Mouse (Mus musculus): ENCODE results near the gene Tuft1.

The Tuft1 gene

GRCm38 (mm10) chr3:94591066-94591465 lies 67.6 kb downstream of the Tuft1 start:
- DNase-seq, result no peak

DNA sequence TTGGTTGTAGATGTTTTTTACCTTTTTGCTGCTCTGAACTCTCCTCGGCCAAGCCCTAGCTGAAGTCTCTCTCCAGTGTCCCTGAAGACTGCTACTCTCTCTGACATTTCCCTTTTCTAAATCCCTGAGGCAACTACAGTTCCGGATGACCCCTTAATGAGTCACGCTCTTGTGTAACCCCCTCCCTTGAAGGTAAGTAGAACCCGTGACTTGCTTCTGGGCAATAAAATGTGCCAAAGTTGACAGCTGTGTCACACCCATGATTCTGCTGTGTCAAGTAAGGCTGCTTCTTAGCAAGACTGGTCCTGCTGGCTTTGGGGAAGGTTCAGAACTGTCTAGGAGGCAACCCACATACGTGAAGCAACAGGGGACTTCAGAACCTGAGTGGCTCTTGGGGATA lies 70.7 kb downstream of the Tuft1 start:
- no peak for DNase-seq

- DNase-seq, result no peak
Observed at GRCm38 (mm10) chr3:94582944-94583343, 75.7 kb downstream of the Tuft1 start.

DNA sequence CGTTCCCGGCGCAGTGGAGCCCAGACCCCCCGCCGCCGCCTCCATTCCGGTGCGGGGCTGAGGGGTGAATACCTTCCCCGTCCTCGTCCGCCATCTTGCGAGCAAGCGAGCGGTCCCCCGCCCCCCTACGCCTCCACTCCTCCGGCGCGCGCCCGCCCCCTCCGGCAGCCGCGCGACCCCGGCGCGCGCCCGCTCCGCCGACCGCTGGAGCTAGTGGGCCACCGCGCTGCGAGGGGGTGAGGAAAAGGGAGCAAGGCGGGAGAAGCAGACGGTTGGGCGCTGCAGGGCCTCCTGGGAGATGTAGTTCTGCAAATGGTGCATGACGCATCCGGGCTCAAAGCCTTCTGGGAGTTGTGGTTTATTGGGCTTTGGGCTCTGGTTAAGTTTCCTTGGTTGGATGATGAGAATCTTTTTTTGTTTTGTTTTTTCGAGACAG lies 76.2 kb downstream of the Tuft1 start, which contains the start of gene Snx27:
TSS of gene Snx27 (minus strand) at position 261 of the 436 bp plus-strand sequence.
- peak; percentile 89 for DNase-seq

DNA sequence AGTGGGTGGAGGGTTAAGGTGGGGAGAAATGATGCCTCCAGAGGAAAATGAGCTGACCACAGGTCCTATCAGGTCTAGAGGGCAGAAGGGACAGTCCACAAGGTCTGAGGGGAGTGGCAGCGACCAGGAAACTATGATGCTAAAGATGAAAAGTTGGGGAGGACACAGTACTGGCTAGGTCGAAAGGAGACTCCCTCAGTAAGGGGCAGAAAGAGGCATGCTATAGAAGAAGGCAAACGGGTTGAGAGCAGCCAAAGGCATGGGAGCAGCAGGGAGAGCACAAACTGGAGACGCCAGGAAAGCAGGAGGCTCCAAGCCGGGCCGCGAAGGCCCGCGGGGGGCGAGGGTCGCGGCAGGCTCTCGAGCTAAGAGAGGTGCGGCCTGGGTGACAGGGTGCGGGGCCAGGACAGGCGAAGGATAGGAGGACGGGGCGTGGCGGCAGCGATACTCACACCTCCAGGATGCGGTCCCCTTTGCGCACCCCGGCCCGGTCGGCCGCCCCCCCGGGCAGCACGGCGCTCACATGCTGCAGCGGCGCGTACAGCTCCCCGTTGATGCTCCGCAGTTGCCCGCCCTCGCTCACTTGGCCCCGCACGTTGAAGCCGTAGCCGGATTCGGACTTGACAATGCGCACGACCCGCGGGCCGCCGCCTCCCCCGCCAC lies 76.7 kb downstream of the Tuft1 start:
- DNase-seq, result no peak

- peak; percentile 12 for DNase-seq
Observed at GRCm38 (mm10) chr3:94581138-94581780, 77.4 kb downstream of the Tuft1 start.

- no peak for DNase-seq
Observed at GRCm38 (mm10) chr3:94574506-94574905, 84.2 kb downstream of the Tuft1 start.

DNA sequence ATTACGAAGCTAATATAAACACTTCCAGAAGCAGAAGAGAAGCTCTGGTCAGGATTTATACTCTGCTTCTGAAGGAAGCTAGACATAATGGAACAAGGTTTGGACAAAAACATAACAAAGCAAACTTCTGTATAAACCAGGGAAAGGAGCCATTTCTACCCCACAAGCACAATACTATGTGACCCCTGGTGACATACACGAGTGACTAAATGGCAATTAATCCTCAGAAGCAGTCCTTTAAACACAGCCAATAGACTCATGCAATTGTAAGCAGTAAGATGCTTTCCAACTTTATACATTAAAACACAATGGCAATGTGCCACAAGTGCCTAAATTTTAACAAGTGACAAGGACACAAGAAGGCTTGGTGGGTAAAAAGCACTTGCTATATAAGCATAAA lies 91.4 kb downstream of the Tuft1 start:
- DNase-seq, result no peak

- no peak for DNase-seq
Observed at GRCm38 (mm10) chr3:94565557-94565956, 93.1 kb downstream of the Tuft1 start.

- no peak for DNase-seq
Observed at GRCm38 (mm10) chr3:94565127-94565526, 93.5 kb downstream of the Tuft1 start.

- DNase-seq, result no peak
Observed at GRCm38 (mm10) chr3:94564356-94565010, 94.2 kb downstream of the Tuft1 start.

DNA sequence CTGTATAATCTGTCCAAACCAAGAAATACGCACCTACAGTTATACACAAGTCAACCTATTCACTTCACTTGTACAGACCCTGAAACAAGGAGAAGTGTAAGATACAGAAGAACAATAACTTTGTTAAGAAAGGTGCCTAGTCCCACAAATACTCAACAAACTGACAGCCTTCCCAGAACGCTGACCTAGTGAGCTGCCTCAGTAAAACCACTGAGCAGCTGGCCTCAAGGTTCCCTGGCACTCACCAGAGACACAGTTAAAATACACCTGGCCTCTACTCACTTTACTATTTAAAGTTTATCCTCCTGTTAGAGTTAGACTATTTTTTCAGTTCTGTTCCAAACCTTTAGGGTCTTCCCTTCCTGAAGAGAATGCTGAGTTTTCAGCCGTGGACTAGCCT lies 95.5 kb downstream of the Tuft1 start:
- no peak for DNase-seq
